Mouse (Mus musculus) neural tube, embryonic 11.5 days (tissue): ENCODE measurements around the gene Fxyd3. TPM values are rescaled to one million over a fixed set of nuclear protein-coding genes. Genes with fewer than 3 reads are reported as not detected.

Source experiments
- ATAC-seq: fragments of 200-750 bp; cut with Nextera tagmentation; 2 replicates; pipeline ENCODE4 v1.8.0; 2017; ENCODE audit warnings: moderate number of reproducible peaks, mild to moderate bottlenecking, moderate TSS enrichment, moderate library complexity; ENCODE audit not compliant: insufficient read depth, low FRiP score, low TSS enrichment
- DNase-seq: peaks from one replicate; pipeline ENCODE4 v3.0.0-alpha.2; 2015; ENCODE audit warnings: low spot score
- H3K27ac ChIP-seq: fragments of 300-500 bp; sonication (generic); 2 replicates; pipeline ENCODE4 v1.5.1; 2014; ENCODE audit warnings: low read depth, mild to moderate bottlenecking, low read length
- H3K27me3 ChIP-seq: fragments of 300-500 bp; sonication (generic); 2 replicates; pipeline ENCODE4 v1.6.1; 2014; ENCODE audit warnings: mild to moderate bottlenecking, low read length, mixed read lengths; ENCODE audit not compliant: control insufficient read depth, insufficient read depth
- H3K36me3 ChIP-seq: fragments of 300-500 bp; sonication (generic); 2 replicates; pipeline ENCODE4 v1.6.1; 2014; ENCODE audit warnings: mild to moderate bottlenecking, low read length, moderate library complexity, mixed read lengths; ENCODE audit not compliant: control insufficient read depth, insufficient read depth
- H3K4me1 ChIP-seq: fragments of 300-500 bp; sonication (generic); 2 replicates; pipeline ENCODE4 v1.6.1; 2014; ENCODE audit warnings: low read length, mixed read lengths; ENCODE audit not compliant: control insufficient read depth, insufficient read depth
- H3K4me2 ChIP-seq: fragments of 300-500 bp; sonication (generic); 2 replicates; pipeline ENCODE4 v1.6.1; 2014; ENCODE audit warnings: low read depth, mild to moderate bottlenecking, moderate library complexity
- H3K4me3 ChIP-seq: fragments of 300-500 bp; sonication (generic); 2 replicates; pipeline ENCODE4 v1.5.1; 2014; ENCODE audit warnings: low read depth, low read length
- H3K9ac ChIP-seq: fragments of 300-500 bp; sonication (generic); 2 replicates; pipeline ENCODE4 v1.6.1; 2014; ENCODE audit warnings: mild to moderate bottlenecking, low read length
- H3K9me3 ChIP-seq: fragments of 300-500 bp; sonication (generic); 2 replicates; pipeline ENCODE4 v1.6.1; 2016; ENCODE audit warnings: low read length; ENCODE audit not compliant: control insufficient read depth
- WGBS: fragments of 180-500 bp; shearing (Covaris S2); extraction: QIAGEN DNeasy Blood & Tissue Kit; methylation state at CpG from one replicate; pipeline ENCODE4 v1.1.7; 2014; 5-methylcytosine and 5-hydroxymethylcytosine counted together
- polyA plus RNA-seq: library from polyadenylated mRNA; unstranded; fragments of >200 nt; fragmentation: Nextera tagmentation; extraction: Ambion mirVana; gene quantifications from 2 replicates; pipeline ENCODE4 v1.2.1, GENCODE M21; 2014

Fxyd3 gene
- polyA plus RNA-seq, 1 experiment from 2014 or later, result 7.7 TPM

DNA sequence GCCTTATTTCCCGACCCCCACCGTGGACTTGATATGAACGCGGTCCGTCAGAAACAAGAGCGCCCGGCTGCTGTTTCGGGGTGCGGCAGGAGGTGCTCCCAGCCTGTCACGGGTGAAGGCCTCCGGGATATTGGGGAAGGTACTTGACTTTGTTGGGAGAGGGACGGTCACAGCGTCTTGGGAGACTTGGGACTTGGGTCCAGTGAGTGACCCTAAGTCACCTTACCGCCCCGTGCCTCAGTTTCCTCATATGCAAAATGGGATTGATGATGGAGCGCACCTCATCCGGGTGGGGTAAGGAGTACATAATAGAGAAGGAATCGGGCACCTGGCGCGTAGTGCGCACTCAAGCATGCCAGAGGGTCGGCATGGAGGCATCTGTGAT is 24.3 kb downstream of the Fxyd3 start:
- 2% methylated on average over 22 of the region's 22 CpGs for WGBS
- no peak overlapping the region for H3K9ac ChIP-seq
- H3K9me3 ChIP-seq, result no peaks in the 10 kb centered on the region
- peaks cover 48% of the 10 kb centered on the region for H3K27me3 ChIP-seq
- DNase-seq (no peak), ATAC-seq (no peak)
- peak overlapping the region; percentile 25 for H3K4me2 ChIP-seq
- H3K4me3 ChIP-seq, result peak overlapping the region; percentile 0; the same call in 1 of the 2 replicates
- H3K36me3 ChIP-seq, result no peaks in the 10 kb centered on the region
- no peak overlapping the region for H3K27ac ChIP-seq
- H3K4me1 ChIP-seq, result peaks cover 15% of the 10 kb centered on the region

DNA sequence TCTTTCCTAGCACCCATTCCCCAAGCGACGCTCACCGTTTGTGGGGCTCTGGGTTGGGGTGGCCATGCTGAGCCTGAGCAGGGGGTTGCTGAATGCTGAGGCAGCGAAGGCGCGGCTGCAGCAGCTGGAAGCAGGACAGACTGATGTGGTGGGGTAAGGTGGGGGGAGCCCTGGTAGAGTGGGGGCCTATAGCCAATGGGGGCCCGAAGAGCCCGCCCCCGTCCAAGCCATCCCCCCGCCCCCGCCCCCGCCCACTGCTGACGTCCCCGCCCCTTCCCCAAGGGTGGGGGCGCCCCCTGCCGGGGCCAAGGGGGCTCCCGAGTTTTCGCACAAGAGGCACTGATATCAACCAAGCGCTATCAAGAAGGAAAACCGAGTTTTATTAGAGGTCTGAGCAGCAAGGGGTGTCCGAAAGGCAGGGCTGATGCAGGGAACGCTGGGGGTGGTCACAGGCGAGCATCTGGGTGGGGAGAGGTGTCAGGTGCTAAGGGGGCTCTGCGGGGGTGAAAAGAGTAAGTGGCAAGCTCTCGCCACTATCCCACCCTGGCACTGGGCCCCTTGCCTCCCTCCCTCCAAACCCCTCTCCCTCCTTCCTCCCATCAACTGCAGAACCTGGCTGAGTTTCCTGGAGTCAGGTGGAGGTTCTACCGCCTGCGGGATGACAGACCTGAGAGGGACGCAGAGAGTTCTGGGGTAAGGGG is 25.0 kb downstream of the Fxyd3 start, which contains the start of gene Fxyd7:
Gene Fxyd7, minus strand, starts transcription at position 147 of the 701 bp plus-strand sequence.
- DNase-seq (no peak), ATAC-seq (no peak)
- Histone ChIP-seq H3K9me3 (no peaks in the 10 kb centered on the region), H3K27ac (no peak within 1 kb of the TSS), H3K4me1 (peaks cover 15% of the 10 kb centered on the region), H3K4me2 (peak within 1 kb of the TSS; percentile 33), H3K27me3 (peaks cover 48% of the 10 kb centered on the region), H3K4me3 (peak within 1 kb of the TSS; percentile 15; the same call in 1 of the 2 replicates), H3K36me3 (no peaks in the 10 kb centered on the region), H3K9ac (no peak within 1 kb of the TSS)
- under 1% methylated on average over 24 of the region's 28 CpGs for WGBS

DNA sequence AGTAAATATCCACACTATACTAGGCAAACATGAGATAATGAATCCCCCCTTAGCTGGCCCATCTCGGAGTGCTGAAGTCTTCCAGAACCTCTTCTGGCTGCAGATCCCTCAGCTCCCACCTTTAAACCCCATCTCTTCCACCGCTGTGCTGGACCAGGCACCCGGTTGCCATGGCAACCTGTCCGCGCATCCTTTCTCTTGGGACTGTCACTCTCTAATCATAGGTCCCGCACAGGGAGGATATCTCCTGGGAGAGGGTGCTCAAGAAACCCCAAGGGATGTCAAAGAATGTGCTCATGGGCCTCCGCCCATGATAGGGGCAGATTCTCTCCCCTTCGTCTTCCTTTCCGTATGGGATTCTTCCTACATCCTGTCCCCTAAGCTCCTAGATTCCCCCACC is 25.6 kb downstream of the Fxyd3 start:
- no peaks in the 10 kb centered on the region for H3K9me3 ChIP-seq
- peak overlapping the region; percentile 30 for H3K4me2 ChIP-seq
- no peak overlapping the region for H3K27ac ChIP-seq
- ATAC-seq (no peak), DNase-seq (peak; percentile 38)
- H3K9ac ChIP-seq, result no peak overlapping the region
- peaks cover 48% of the 10 kb centered on the region for H3K27me3 ChIP-seq
- H3K36me3 ChIP-seq, result no peaks in the 10 kb centered on the region
- 3% methylated on average over 9 of the region's 9 CpGs for WGBS
- H3K4me1 ChIP-seq, result peaks cover 15% of the 10 kb centered on the region
- peak overlapping the region; percentile 15; the same call in 1 of the 2 replicates for H3K4me3 ChIP-seq

DNA sequence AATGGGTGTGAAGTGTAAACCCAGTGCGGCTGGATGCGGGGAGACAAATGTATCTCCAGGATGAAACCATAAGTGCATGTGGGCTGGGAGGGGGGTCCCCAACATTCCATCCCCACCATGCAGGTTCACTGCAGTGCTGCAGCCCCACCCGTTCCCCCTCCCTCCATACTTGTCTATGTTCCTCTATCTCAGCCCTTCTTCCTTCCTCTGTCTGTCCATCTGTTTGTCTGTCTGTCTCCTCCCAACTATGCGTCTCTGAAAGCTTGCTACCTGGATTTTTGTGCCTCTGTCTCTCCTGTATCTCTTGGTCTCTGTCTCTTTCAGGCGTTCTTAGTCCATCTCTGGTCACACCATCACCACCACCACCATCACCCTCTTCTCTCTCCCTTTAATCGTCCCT is 26.0 kb downstream of the Fxyd3 start:
- 11% methylated on average over 6 of the region's 6 CpGs for WGBS
- Histone ChIP-seq H3K4me2 (peak overlapping the region; percentile 33; the same call in 1 of the 2 replicates), H3K27me3 (peaks cover 48% of the 10 kb centered on the region), H3K36me3 (no peaks in the 10 kb centered on the region), H3K27ac (no peak overlapping the region), H3K4me3 (peak overlapping the region; percentile 11; the same call in 1 of the 2 replicates), H3K9ac (no peak overlapping the region), H3K9me3 (no peaks in the 10 kb centered on the region), H3K4me1 (peaks cover 13% of the 10 kb centered on the region)
- no peak for ATAC-seq
- DNase-seq, result no peak

DNA sequence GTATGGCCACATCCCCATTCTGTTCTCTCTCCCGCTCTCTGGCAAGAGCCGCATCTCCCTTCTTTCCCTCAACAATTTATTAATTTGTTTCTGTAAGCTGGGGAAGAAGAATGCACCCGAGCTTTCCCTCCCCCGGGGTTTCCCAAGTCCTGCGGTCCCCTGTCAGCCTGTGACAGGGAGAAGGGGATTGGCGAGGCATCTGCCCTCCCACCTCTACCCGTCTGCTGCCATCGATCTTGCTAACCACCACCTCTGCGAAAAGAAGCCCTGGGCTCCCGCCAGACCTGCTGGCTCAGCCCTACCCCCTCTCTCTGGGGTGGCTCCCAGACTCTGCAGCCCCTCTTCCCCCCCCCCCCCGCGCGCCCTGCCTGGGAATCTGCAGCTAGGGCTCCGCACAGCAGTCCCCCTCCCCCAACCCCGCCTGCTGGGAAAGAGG is 26.6 kb downstream of the Fxyd3 start:
- Histone ChIP-seq H3K9ac (0 out of 2 replicates have a peak overlapping the region, but pooled peaks have one; percentile 3), H3K27ac (no peak overlapping the region), H3K4me2 (peak overlapping the region; percentile 33), H3K27me3 (peaks cover 48% of the 10 kb centered on the region), H3K4me3 (peak overlapping the region; percentile 11; the same call in 1 of the 2 replicates), H3K9me3 (no peaks in the 10 kb centered on the region), H3K4me1 (peaks cover 8% of the 10 kb centered on the region), H3K36me3 (no peaks in the 10 kb centered on the region)
- 3% methylated on average over 10 of the region's 15 CpGs for WGBS
- no peak for ATAC-seq
- DNase-seq, result no peak

DNA sequence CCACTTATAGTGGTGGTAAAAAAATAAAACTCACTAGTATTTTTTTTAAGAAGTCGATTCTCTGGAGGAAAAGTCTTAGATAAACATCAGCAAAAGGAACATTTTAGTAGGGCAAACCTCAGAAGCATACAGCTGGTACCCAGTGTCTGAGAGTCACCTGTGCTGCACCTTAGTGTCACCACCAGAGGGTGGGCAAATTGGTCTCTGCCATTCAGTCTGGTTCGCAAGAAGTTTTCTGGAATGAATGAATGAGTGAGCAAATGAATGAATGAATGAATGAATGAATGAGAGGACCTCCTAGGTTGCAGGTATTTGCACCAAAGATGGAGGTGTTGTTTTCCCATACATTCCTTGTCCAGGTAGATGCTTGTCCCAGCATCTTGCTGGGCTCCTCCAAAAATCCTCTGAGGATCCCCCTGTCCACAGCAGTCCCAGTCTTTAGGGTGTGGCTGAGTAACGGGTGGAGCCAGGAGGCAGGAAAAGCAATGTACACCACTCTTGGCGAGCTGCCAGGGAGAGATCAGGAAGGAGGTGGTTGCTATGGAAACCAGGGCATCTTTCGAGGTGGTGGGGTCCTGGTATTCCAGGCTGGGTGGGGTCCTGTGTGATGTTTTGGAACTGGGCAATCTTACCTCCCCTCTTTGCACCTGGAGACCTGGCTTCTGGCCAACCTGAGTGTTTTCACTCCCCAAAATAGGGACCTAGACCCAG is 27.2 kb downstream of the Fxyd3 start:
- H3K36me3 ChIP-seq, result no peaks in the 10 kb centered on the region
- no peaks in the 10 kb centered on the region for H3K9me3 ChIP-seq
- H3K9ac ChIP-seq, result no peak overlapping the region
- H3K4me2 ChIP-seq, result no peak overlapping the region; the same call in 1 of the 2 replicates
- no peak overlapping the region for H3K4me3 ChIP-seq
- ATAC-seq, result no peak
- H3K4me1 ChIP-seq, result peaks cover 4% of the 10 kb centered on the region; the same call in 1 of the 2 replicates
- 26% methylated on average over 5 of the region's 5 CpGs for WGBS
- peaks cover 48% of the 10 kb centered on the region for H3K27me3 ChIP-seq
- peak; percentile 44 for DNase-seq
- H3K27ac ChIP-seq, result no peak overlapping the region

DNA sequence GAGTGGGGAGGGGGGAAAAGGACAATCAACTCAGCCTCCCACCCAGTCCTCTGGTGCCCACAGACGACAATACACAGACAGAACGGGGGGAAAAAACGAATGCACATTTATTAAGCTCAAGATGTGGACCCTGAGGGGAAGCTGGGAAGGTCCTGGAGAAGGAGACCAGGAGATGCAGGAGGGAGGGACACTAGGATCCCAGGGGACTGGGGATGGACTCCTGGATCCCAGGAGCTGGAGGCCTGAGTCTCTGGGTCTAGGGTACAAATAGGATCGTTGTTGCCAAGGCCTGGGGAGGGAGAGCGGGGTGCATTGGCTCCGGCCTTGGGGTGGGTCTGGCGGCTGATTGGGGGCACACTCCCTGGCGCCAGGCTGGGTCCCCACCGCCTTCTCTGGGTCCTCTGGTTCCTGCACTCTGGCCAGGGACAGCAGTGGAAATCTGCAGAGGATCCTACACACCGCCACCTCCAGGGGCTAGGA is 34.0 kb downstream of the Fxyd3 start, which contains the start of gene Fxyd5:
Gene Fxyd5, minus strand, starts transcription at position 51 of the 480 bp plus-strand sequence.
- Histone ChIP-seq H3K4me1 (no peaks in the 10 kb centered on the region), H3K27ac (no peak within 1 kb of the TSS), H3K36me3 (no peaks in the 10 kb centered on the region), H3K9me3 (no peaks in the 10 kb centered on the region), H3K9ac (0 out of 2 replicates have a peak within 1 kb of the TSS, but pooled peaks have one; percentile 15), H3K27me3 (peaks cover 21% of the 10 kb centered on the region), H3K4me2 (peak within 1 kb of the TSS; percentile 28), H3K4me3 (no peak within 1 kb of the TSS)
- 29% methylated on average over 10 of the region's 10 CpGs for WGBS
- DNase-seq (no peak), ATAC-seq (no peak)

DNA sequence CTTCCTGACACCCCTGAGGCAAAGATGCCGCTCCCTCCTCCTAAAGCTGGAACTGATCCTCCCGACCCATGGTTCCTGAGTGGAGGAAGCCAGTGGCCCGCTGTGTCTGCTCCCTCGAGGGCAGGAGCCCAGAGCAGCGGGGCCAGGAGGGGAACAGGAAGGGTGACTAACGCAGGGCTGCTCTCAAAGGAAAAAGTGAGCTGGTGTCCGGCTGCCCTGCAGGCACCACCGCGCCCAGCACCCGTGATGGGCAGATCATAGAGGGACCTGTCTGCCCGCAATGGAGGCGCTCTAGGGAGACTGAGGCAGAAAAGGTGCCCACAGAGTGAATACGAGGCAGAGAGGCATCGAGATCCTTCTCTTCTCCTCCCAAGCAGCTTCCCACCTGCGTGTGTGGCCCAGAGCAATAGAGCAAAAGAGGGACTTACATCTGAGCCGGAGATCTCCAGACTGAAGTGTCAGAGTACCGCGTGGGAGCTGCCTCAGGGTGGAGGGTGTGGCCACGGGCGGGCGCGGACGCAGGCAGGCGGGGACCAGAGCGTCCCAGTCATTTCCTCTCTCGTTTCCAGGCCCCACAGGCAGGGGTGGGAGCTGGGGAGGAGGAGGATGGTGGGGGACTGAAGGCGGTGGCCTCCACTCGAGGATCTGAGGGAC is 34.7 kb downstream of the Fxyd3 start:
- H3K27me3 ChIP-seq, result peaks cover 21% of the 10 kb centered on the region

More for the DNA sequence above, 34.7 kb downstream of the Fxyd3 start:
- Histone ChIP-seq H3K9me3 (no peaks in the 10 kb centered on the region), H3K27ac (no peak overlapping the region), H3K4me1 (no peaks in the 10 kb centered on the region), H3K9ac (0 out of 2 replicates have a peak overlapping the region, but pooled peaks have one; percentile 15), H3K36me3 (no peaks in the 10 kb centered on the region), H3K4me3 (no peak overlapping the region), H3K4me2 (peak overlapping the region; percentile 28)
- ATAC-seq, result no peak
- peak; percentile 24 for DNase-seq
- 4% methylated on average over 28 of the region's 28 CpGs for WGBS
